Mouse (Mus musculus): ENCODE measurements at regions not wholly inside any gene's neighbourhood (a gene's known extent, or its start where the extent isn't known, plus 50 kb on each side); places are given as distances from the start of the nearest gene placed in this dataset.

DNA sequence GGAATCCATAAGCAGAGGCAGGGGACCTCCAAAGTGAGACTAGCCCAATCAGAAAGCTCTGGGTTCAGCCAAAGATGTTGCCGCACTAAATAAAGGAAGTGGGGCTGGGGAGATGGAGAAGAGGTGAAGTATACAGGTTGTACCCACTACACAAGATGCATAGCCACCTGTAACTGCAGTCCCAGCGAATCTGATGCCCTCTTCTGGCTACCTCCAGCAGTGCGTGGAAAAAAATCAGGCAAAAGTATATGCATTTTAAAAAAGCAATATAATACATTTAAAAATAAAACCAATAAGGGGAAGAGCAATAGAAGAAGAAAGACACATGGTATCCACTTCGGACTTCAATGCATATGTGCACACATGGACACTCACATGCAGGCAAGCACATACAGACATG is 183.8 kb upstream of the Tmem132c start:
- no peak for TF ChIP-seq CTCF (IDR thresholded peaks at IDR 0.05; ENCODE audit: insufficient read depth, low read length)
- no peak for TF ChIP-seq POLR2A (IDR thresholded peaks at IDR 0.05; ENCODE audit: borderline replicate concordance, extremely low read depth, low read depth, low read length)
- Histone ChIP-seq H3K4me1 (ENCODE audit: control insufficient read depth, insufficient read depth, low read length) (no peaks in the 10 kb centered on the region), H3K4me3 (replicated peaks; ENCODE audit: extremely low read depth, low read depth, low read length) (no peak overlapping the region)
- DNase-seq, result no peak
- WGBS, result 69% methylated on average over 4 of the region's 4 CpGs

DNA sequence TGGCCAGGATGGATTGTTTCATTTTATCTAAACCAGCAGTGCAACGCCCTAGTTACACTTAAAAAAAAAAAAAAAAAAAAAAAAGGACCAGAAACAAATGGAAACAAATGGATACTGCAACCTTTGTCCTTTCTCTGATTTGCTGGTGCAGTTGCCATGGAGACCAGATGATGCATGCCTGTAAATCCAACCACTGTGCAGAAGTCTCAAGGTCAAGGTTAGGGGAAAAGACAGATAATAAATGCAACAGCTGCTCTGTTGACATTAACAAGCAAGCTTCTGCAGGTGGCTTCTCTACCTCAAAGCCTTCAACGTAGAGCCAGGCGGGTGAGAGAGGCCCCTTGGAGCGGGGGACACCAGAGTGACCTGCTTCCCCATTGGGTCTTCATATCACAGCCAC is 167.3 kb upstream of the Tmem132c start:
- DNase-seq, result no peak
- no peak for TF ChIP-seq CTCF (IDR thresholded peaks at IDR 0.05; ENCODE audit: insufficient read depth, low read length)
- no peak for TF ChIP-seq POLR2A (IDR thresholded peaks at IDR 0.05; ENCODE audit: borderline replicate concordance, extremely low read depth, low read depth, low read length)
- H3K4me1 ChIP-seq (ENCODE audit: control insufficient read depth, insufficient read depth, low read length), result no peaks in the 10 kb centered on the region
- 51% methylated on average over 4 of the region's 4 CpGs for WGBS
- H3K4me3 ChIP-seq (replicated peaks; ENCODE audit: extremely low read depth, low read depth, low read length), result no peak overlapping the region
